Mouse (Mus musculus): ENCODE measurements at regions not wholly inside any gene's neighbourhood (a gene's known extent, or its start where the extent isn't known, plus 50 kb on each side); places are given as distances from the start of the nearest gene placed in this dataset.

DNA sequence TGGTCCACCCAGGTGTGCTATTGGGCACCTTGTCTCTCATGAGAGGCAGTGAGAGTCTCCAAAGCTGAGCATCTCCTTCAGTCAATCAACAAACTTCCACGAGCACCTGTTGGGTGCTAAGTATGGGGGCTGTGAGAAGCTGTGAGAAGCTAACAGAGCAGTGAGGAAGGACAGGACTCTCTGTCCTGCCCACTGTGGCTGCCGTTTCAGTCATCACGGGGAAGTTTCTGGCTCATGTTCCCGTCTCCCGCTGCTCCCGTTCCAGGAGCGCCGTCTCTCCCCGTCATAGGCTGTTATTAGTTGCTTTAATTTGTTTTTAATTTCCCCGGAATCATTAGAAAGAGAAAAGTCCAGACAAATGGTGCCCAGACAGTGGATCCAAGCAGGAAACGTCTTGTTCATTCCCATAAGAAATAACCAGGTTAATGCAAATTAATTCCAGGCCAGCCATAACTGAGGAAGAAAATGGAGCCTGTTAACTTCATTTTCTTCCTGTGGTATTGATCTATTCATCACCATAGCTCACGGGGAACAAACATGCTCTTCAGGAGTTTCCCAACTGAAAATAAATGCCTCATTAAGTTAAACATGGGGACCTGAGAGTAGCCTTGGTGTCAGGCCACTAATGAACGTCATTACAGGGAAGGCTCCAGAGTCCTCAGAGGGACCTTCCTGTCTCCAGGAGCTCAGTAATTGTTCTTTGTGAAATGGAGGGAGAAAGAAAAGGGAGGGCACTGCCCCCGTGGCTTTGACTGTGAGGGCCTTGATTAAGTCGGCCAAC, 70.3 kb downstream of the Matn1 start:
- no peak for DNase-seq (ENCODE audit: extremely low spot score, low spot score)

DNA sequence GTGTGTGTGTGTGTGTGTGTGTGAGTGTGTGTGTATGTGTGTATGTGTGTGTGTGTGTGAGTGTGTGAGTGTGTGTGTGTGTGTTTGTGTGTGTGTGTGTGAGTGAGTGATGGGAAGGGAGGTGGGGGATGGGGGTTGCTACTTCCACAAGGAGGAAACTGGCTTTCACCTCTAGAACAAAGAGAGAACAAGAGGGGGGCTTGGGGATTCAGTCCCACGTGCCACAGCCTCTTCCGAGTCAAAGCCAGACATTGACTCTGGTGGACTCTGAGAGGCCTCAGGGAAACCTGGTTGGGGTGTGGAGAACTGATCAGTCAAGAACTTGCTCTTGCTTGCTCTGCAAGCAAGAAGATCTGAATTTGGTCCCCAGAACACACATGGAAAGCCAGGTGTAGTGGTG, 71.0 kb downstream of the Matn1 start:
- DNase-seq (ENCODE audit: extremely low spot score, low spot score) = no peak

DNA sequence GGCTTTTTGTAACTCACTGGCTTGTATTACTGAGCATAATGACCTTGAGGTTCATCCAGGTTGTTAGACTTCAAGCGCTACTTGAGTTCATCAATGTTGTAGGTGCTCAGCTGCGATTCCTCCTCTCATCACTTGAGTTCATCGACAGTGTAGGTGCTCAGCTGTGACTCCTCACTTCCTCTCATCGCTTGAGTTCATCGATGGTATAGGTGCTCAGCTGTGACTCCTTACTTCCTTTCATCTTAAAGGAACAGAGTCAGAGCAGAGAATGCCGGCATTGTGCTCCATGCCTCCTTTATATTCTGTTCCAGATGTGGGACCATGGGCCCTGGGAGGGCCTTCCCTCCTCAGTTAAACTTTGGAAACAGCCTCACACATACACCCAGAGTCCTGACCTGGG, 79.4 kb downstream of the Matn1 start:
- no peak for DNase-seq (ENCODE audit: extremely low spot score, low spot score)

DNA sequence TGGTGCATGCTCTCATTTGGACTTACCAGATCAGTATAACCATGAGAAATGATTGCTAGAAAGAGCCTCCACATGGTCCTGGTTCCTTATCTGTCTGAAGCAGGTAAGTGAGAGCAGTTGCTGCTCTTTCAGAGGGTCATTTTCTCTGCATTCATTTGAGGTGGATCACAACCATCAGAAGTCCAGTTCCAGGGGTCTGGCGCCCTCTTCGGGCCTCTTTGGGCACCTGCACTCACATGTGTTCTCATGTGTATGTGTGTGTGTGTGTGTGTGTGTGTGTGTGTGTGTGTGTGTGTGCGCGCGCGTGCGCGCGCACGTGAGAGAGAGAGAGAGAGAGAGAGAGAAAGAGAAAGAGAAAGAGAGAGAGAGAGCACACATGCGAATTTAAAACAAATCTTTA, 92.1 kb downstream of the Matn1 start:
- no peak for DNase-seq (ENCODE audit: extremely low spot score, low spot score)

DNA sequence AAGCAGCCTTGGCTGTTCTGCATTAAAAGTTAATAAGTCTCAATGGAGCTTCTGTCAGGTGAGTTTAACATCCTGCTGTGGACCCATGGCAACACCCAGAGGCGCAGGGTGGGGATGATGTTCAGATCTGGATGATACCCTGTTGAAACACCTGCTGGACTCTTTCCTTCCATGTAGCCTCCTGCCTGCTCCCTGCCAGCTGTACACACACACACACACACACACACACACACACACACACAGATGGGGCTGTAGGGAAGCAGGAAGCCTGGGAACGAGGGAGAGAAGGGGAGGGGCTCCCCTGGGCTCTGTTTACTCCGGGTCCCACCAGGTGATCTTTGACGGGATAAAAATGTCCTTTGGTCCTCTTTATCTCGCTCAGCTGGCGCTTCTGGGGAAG, 93.0 kb downstream of the Matn1 start:
- DNase-seq (ENCODE audit: extremely low spot score, low spot score) = no peak

DNA sequence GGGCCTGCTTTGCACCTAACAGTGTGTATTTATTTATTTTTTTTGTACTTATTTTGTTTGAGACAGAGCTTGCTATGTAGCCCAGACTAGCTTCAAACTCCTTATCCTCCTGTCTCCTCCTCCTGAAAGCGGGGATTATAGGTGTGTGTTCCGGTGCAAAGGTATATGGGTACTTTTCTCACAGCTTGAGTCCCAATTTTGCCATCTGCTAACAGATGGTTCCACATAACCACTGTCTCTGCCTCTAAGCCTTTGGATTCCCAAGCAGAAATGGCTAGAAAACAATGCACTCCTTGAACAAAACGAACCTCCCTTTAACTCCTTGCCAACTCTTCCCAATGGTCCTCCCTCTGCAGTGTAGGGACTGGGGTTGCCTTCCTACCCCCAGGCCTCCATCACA, 95.5 kb downstream of the Matn1 start:
- DNase-seq (ENCODE audit: extremely low spot score, low spot score) = no peak

DNA sequence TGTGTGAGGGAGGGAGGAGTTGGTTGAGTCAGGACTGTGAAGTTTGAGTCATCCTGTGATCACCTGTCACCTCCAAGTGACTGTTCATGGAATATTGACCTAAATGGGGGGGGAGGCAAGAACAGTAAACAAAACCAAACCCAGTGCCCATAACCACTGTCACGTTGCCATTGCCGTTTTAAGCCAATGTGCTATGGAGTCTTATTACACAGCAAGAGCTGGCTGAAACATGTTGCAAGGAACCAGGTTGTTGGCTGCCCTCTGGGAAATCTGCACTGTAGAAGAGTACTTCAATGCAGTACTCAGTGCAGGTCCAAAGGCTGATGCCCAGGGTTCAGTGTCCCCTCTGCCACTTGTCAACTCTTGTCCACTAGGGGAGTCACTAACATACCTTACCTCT, 97.0 kb downstream of the Matn1 start:
- DNase-seq (ENCODE audit: extremely low spot score, low spot score) = no peak

DNA sequence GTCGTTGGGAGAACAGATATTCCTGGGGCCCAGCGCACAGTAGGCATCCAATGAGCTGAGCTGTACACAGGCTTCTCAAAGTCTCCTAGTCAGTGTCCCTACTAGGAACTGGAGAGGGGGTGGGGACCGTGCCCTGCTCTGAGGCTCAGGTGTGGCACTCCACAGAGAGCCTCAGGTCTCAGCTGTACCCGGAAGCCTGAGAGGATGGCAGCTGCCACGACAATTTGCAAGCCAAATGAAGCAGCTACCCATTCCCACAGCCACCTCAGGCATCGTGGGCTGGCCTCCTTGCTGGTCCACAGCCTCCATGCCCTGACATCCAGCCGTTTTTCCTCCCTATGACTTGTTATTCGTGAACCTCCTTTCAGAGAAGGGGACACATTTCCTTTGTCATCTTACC, 101.9 kb downstream of the Matn1 start:
- no peak for DNase-seq (ENCODE audit: extremely low spot score, low spot score)

DNA sequence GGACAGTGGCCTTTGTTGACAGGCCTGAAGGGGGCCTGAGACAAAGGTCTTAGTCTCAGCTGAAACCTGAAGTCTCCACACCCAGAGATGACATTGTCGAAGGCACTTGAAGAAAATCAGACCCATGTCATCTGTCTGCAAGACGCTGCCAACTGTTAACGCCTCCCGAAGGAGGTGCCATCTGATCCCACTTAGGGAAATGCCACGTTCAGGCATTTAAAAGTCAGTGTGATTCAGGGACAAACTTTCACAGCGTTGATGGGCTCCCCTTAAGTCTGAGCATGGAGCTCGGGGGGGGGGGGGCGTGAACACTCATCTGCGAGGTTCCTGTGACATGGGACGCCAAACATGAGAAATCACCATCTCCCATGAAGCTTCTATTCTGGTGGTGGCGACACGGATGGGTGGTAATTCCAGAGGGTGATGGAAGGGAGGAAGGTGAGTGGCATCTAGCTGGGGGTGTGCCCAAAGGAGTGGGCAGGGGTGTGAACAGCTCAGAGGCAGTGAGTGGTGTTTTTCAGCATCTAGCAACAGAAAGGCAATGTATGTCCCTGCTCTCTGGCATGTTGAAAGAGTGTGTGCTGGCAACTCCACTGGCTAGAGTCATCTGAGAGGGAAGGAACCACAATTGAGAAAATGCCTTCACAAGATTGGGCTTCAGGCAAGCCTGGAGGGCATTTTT, 102.9 kb downstream of the Matn1 start:
- DNase-seq (ENCODE audit: extremely low spot score, low spot score) = no peak

DNA sequence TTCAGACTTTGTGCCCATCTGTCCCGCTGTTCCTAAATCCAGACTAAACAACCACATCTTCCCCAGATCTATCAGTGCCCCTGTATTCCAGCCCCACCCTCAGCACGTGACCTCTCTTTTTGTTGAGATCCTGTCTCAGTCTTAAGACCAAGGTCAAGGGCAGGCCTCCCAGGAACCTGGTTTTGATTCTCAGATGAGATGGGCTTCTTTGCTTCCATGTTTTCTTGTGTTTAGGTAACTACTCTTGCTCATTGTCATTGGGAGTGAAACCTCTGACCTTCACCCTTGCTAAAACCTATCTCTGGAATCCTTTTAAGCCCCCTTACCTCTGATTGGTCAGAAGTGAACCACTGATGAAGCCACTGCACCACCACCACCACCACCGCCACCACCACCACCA, 112.1 kb downstream of the Matn1 start:
- no peak for DNase-seq (ENCODE audit: extremely low spot score, low spot score)

DNA sequence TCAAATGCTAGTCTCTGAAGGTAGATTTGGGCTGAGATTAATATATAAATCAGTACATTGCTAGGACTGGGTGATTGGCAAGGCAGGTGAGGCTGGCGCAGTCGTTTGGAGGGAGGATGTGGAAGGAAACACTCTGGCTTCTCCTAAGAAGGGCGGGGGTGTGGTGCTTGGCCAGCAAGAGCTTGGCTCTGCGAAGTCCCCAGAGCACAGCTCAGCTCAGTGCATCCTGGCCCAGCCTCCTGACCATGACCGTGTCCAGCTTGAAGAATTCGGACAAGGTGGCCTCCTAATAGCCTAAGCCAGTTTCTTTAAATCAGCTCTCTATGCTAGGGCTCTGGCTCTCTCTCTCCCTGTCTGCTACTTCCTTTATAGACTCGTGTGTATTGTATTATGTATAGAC, 115.4 kb downstream of the Matn1 start:
- DNase-seq (ENCODE audit: extremely low spot score, low spot score) = no peak

DNA sequence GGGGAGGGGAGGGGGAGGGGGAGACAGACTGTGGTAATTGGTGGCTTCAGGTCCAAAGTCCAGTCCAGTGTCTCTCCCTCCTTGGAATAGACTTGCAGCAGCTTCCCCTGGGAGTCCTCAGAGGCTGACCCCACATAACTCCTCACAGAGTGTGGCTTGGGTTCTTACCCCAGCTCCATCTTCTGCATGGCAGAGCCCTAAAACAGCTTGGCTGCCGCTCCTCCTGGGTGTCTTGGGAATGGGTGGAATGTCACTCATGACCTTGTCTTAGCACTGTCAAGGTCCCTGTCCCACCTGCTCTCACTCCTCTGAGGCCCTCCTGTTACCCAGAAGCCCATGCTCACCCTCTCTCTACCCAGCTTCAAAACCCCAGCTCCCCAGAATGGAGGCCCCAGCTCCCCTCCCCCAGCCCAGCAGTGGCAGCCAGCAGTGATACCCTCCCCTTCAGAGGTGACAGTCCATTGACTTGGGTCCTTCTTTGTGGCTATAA, 116.1 kb downstream of the Matn1 start:
- DNase-seq (ENCODE audit: extremely low spot score, low spot score) = no peak

DNA sequence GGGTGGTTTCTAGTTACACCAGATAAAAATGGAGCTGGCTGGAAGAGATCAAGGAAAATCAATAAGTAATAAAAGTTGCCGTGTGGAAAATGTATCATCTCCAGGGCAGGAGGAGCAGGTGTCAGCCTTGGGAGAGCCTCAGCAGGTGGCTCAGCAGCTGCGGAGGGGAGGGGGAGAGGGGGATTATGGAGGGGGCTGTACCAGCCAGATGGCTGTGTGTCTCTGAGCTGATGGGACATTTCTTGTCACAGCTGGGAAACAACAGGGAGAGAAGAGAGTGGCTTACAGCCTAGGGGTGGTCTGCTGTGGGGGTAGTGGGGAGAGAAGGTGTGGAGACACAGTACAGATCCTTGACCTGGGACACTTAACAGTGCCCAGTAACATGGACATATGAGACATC, 116.5 kb downstream of the Matn1 start:
- peak; percentile 31 for DNase-seq (ENCODE audit: extremely low spot score, low spot score)

DNA sequence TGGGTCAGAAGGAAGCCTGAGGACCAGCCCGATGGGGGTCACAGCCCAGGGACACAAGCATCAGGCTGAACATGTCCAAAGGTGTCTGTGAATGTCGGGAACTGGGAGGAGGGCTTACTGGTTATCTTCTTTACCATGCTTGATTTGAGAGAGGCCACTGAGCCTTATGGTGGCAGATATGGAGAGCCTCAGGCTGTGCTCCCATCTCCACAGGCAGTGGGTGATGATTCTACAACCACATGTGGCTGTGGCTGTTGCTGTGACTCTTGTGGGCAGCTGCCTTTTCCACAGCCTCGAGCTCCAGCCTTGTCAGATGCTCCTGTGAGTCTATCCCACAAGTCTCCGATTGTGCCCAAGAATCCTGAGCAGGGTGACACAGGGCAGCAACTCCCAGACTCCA, 118.4 kb downstream of the Matn1 start:
- no peak for DNase-seq (ENCODE audit: extremely low spot score, low spot score)

DNA sequence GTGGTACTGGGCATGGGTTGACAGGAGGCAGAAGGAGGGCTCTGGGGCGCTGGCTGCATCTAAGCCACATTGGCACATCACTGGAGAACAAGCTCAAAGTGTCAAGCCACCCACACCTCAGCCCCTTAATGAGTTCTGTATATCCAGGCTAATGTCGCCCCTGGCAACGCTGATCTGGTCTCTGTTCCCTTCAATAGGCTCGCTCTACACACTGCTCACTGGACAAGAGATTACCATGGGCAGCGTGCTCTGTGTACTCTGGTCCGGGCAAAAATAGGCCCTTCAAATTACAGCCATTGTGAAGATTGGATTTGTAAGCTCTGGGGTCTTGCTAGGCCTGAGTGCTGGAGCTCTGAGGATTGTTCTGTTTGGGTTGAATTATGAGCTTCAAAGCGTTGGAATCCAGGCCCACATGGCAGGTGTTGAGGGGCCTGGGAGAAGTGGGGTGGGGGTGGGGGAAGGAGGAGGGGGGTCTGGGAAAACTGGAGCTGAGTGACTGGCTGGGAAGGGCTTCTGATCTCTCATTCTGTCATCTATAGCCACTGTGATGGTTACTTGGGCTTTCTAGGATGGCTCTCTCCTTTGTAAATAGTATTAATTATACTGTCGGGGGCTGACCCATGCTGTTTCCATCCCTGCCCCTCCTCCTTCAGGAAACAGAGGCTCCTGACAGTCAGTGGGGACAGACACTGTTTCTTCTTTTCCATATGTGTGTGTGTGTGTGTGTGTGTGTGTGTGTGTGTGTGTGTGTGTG, 122.2 kb downstream of the Matn1 start:
- DNase-seq (ENCODE audit: extremely low spot score, low spot score) = no peak

DNA sequence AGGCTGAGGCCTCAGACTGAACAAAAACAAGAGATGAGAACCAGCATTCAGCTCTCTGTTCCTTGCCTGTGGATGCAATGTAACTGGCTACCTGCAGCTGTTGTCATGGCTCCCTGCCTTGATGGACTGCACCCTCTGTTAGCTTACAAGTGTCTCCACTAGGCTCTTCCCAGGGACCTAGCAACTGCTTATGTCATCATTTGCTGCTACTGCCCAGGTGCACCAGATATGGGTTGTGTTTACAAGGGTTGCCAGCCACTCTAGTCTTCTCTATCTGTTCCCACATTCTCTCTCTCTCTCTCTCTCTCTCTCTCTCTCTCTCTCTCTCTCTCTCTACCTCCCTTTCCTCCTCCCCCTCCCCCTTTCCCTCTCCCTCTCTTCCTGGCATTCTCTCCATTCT, 126.4 kb downstream of the Matn1 start:
- DNase-seq (ENCODE audit: extremely low spot score, low spot score) = no peak

DNA sequence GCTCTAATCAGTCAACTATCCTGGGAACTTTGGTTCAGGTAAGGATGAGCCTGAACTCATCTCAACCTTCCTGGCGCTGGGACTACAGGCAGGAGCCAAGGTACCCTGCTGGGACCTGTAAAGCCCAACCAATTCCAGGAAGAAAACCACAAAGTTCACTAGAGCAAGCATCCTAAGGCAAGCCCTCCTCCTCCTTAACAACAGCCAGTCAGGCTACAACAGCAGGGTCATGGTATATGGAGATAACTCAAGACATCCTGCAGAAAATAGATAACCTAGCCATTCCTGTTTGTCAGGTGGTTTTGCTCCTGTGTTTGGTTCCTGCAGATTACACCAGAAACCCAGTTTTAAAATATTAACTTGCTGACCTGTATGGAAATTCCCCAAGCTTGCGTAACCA, 128.4 kb downstream of the Matn1 start:
- no peak for DNase-seq (ENCODE audit: extremely low spot score, low spot score)

DNA sequence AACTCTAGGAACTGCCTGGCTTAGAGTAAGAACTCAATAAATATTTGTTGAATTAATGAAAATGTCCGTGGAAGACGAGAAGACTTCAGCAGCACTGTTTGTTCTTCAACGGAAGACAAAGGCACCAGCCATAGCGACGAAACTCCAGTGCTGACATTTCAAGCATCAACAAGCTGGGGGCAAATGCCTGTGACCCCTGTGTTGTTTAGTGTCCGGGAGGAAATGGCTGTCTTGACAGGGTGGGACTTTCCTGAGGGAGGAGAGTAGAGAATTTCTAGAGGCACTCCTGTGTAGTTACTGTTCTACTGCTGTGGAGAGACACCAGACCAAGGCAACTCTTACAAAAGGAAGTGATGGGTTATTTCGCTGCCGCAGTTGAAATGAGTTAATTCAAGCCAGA, 129.2 kb downstream of the Matn1 start:
- no peak for DNase-seq (ENCODE audit: extremely low spot score, low spot score)

DNA sequence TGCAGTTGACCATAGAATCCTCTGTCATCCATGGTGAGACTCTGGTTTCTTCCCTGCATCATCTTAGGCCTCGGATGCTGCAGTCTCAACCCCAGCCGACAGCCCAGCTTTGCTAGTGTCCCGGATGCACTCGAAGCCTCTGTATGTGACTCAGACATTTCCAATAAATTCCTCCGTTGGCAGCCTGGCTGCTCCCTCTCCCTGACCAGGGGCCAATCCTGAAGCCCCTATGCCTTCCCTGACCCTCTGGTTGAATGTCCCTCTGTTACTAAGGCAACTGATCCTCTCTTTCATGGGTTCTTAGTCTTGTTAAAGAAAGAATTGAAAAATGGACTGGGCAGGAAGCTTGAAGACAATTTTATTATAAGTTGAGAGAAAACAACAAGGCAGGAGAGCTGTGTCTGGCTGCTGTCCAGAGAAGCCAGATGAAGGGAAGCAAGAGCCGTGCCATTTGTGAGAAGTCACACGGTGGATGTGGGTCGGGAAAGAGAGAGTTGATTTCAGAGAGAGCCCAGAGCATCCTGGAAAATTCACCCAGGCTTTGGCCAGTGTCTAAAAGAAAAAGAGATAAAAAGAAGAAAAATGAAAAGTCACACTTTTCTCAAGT, 131.2 kb downstream of the Matn1 start:
- no peak for DNase-seq (ENCODE audit: extremely low spot score, low spot score)

DNA sequence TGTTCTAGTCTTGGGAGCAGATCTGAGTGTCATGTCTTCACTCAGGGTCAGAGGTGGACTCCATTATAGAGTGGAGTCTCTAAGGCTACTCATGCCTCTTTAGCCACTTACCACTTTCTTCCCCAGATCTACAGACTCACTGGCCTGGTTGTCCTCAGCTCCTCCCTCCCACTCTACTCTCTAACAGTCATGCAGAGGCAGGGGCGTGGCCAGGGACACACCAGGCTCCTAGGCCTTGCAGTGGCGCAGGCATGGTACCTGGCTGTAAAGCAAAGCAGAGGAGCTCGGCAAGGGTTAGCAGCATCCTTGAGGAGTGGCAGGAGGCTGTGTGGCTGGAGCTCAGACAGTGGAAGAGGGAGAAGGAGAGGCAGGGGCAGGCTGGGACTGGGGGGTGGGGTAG, 132.4 kb downstream of the Matn1 start:
- no peak for DNase-seq (ENCODE audit: extremely low spot score, low spot score)

DNA sequence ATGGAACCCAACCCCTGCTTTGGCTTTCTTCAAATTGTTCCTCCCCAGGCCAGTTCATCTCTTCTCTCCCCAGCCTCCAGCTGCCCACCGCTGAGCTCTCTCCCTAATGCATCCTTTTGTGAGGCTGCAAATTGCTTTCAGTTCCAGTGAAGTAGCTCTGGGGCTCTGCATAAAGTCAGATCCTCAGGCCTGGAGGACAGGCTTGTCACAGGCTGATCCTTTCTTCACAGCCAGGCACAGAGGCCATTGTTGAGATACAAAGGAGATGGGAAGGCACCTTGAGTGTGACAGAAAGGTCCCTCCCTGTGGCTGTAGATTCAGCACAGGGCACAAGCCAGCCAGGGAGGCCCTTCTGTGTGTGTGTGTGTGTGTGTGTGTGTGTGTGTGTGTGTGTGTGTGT, 135.9 kb downstream of the Matn1 start:
- no peak for DNase-seq (ENCODE audit: extremely low spot score, low spot score)

DNA sequence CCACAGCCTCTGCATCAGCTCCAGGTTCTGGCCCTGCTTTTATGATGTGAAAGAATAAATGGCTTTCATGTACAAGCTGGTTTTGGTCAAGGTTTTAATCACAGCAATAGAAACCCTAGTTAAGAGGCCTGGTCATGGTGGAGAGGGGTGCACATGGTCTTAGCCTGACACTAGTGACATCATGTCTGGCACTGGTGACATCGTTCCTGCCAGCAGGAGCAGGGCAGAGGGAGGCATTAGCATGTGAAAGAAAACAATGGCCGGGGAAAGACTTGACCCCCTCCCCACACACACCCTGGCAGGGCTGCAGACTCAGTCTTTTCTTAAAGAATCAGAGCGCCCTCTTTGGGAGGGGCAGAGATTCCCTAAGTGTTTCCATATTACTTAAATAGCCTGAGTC, 139.2 kb downstream of the Matn1 start:
- DNase-seq (ENCODE audit: extremely low spot score, low spot score) = no peak
